Mouse (Mus musculus) spleen, adult 2 months (tissue): Measurements from ENCODE around the gene Mpv17l2. TPM values are rescaled to one million over a fixed set of nuclear protein-coding genes. Genes with fewer than 3 reads are reported as not detected.
A peak's percentile ranks its signal among the peaks of the same experiment; 100 is the strongest.

Experiments
- DNase-seq, 2 experiments: peaks; one replicate each; pipeline versions ENCODE4 v3.0.0 to v3.0.0-alpha.2; 2012 to 2021; ENCODE audit warnings: low spot score in 2 of 2, low read depth in 1 of 2
- H3K27ac ChIP-seq: fragments of 200-500 bp; 2 replicates; pipeline ENCODE4 v1.5.1; 2012; ENCODE audit warnings: low read length, inconsistent platforms; ENCODE audit not compliant: insufficient read depth
- H3K27me3 ChIP-seq: fragments of 200-500 bp; 2 replicates; pipeline ENCODE4 v1.6.1; 2012; ENCODE audit warnings: mild to moderate bottlenecking, moderate library complexity, low read length, inconsistent platforms; ENCODE audit not compliant: control insufficient read depth, insufficient read depth
- H3K36me3 ChIP-seq: fragments of 200-500 bp; 2 replicates; pipeline ENCODE4 v1.6.1; 2012; ENCODE audit warnings: mild to moderate bottlenecking, low read length, inconsistent platforms; ENCODE audit not compliant: control insufficient read depth, insufficient read depth
- H3K4me1 ChIP-seq: fragments of 200-500 bp; 2 replicates; pipeline ENCODE4 v1.6.1; 2011; ENCODE audit warnings: inconsistent platforms; ENCODE audit not compliant: control insufficient read depth, insufficient read depth, insufficient read length
- H3K4me3 ChIP-seq: fragments of 200-500 bp; 2 replicates; pipeline ENCODE4 v1.5.1; 2011; ENCODE audit warnings: mild to moderate bottlenecking, inconsistent platforms; ENCODE audit not compliant: insufficient read depth, insufficient read length; ENCODE audit errors: extremely low read depth
- CTCF ChIP-seq: fragments of 200-500 bp; IDR thresholded peaks from 2 replicates; pipeline ENCODE4 v1.5.1; 2011; ENCODE audit warnings: mild to moderate bottlenecking, inconsistent platforms; ENCODE audit not compliant: insufficient read depth, insufficient read length, insufficient replicate concordance; ENCODE audit errors: extremely low read depth
- POLR2A ChIP-seq: fragments of 200-500 bp; IDR thresholded peaks from 2 replicates; pipeline ENCODE4 v1.6.1; 2011; ENCODE audit warnings: low read depth, low read length, inconsistent platforms
- WGBS: fragments of 180-500 bp; shearing (Covaris S2); methylation state at CpG from one replicate; pipeline ENCODE4 v1.1.7; 2018; 5-methylcytosine and 5-hydroxymethylcytosine counted together
- polyA plus RNA-seq: library from polyadenylated mRNA; depleted of rRNA; stranded (reverse); fragments of >200 nt; gene quantifications from 2 replicates; pipeline ENCODE4 v1.2.3, GENCODE M21; 2012; rRNA removed

Mpv17l2 gene
- polyA plus RNA-seq: 37.3 and 69.8 TPM in 2 replicates

- Histone ChIP-seq H3K27ac (peak within 1 kb of the TSS; percentile 76), H3K4me1 (peaks cover 16% of the 10 kb centered on the region; the same call in 1 of the 2 replicates)
- 1% methylated on average over 55 of the region's 55 CpGs for WGBS
These were observed at the start of gene Mpv17l2 for GRCm38 (mm10) chr8:70760775-70761406. TSS of gene Mpv17l2 (minus strand) at chr8:70760946.

DNA sequence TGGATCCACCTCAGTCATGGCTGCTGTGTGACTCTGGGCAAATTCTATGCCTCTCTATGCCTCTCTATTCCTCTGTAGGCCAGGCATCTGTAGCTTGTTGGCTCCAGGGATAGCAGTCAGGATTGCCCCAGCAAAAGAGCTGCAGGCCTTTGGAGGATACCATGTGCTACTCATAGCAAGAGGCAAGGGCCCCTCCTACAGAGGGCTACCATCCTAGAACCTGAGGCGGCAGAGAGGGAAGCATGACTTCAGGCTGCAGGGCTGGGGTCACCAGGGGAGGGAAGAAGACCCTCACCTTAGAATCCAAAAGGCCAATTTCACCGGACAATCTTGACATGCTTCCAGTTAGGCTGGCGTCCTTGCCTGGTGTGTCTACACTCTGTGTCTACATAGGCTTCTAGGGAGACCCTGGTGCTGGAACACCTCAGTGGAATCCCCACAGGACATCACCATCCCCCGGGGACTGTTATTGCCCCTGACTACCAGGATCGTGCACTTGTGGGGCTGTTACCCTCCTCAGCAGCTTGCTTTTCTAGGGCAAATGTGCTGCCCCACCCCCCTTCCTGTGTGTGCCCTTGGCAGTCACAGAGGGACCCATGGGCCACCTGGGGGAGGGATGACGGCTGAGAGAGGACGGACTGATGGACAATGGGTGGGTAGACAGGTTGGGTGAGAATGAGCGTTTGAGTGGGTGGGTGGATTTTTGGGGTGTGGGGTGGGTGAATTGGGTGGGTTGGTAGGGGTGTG, 48.4 kb upstream of the Mpv17l2 start:
- Histone ChIP-seq H3K4me1 (peaks cover 40% of the 10 kb centered on the region; the same call in 1 of the 2 replicates), H3K36me3 (no peaks in the 10 kb centered on the region), H3K27me3 (no peaks in the 10 kb centered on the region), H3K27ac (no peak overlapping the region), H3K4me3 (no peak overlapping the region)
- TF ChIP-seq CTCF (no peak), POLR2A (no peak)
- DNase-seq: no peak
- WGBS: 55% methylated on average over 8 of the region's 8 CpGs

More at GRCm38 (mm10) chr8:70760775-70761406, at the start of gene Mpv17l2:
- TF ChIP-seq POLR2A: peak; percentile 48; the same call in 1 of the 2 replicates
- TF ChIP-seq CTCF: no peak
- Histone ChIP-seq H3K4me3 (peak within 1 kb of the TSS; percentile 72), H3K27me3 (no peaks in the 10 kb centered on the region), H3K36me3 (peaks cover 17% of the 10 kb centered on the region)
- DNase-seq: peak; percentile 95 to 96

DNA sequence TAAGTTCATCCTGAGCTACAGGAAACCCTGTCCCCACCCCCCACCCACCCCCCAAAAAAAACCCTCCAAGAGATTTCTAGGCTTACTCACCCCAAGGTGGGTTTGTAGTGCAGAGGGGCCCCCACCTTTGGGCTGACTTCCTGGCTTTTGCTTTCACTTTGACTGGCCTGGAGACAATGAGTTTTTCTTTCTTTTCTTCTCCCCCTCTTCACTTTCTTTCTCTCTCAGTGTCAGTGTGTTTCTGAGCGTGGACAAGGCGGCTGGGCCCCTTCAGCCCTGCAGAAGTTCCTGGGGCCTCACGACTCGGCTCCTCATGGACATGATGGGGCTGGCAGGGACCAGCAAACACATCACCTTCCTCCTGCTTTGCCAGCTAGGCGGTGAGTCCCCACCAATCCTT, 47.5 kb upstream of the Mpv17l2 start, which contains the start of gene Il12rb1:
TSS of gene Il12rb1 (plus strand) at position 211 of the 400 bp plus-strand sequence.
- H3K27me3 ChIP-seq: no peaks in the 10 kb centered on the region
- peaks cover 40% of the 10 kb centered on the region; the same call in 1 of the 2 replicates for H3K4me1 ChIP-seq
- peak within 1 kb of the TSS; percentile 37; the same call in 1 of the 2 replicates for H3K4me3 ChIP-seq
- WGBS: 28% methylated on average over 5 of the region's 5 CpGs
- peak within 1 kb of the TSS; percentile 88 for H3K27ac ChIP-seq
- H3K36me3 ChIP-seq: no peaks in the 10 kb centered on the region
- TF ChIP-seq CTCF (no peak), POLR2A (no peak)
- no peak for DNase-seq

- Histone ChIP-seq H3K27ac (peak overlapping the region; percentile 88; the same call in 1 of the 2 replicates), H3K27me3 (no peaks in the 10 kb centered on the region), H3K4me1 (peaks cover 42% of the 10 kb centered on the region; the same call in 1 of the 2 replicates), H3K36me3 (no peaks in the 10 kb centered on the region), H3K4me3 (no peak overlapping the region)
- TF ChIP-seq CTCF (no peak), POLR2A (no peak)
- 69% methylated on average over 1 of the region's 1 CpGs for WGBS
- no peak for DNase-seq
These were observed 46.6 kb upstream of the Mpv17l2 start for GRCm38 (mm10) chr8:70807304-70807703.

DNA sequence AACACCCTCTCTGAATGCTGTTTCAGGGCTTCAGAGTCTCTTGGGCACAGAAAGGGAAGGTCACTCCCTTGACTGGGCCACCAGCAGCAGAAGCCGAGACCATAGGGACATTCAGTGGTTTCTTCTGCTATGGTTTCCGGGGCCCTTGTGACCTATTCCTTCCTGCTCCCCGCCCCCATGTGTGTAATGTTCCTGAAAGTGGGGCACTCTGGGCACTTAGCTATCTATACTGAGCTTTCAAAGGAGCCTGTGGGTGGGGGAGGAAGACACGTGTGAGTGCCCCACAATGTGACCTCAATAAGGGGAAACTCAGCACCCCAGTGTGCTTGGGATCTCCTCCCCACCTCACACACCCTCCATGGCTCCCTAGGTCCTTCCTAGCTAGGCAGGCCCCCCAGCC, 45.8 kb upstream of the Mpv17l2 start:
- WGBS: 4% methylated on average over 4 of the region's 4 CpGs
- H3K36me3 ChIP-seq: no peaks in the 10 kb centered on the region
- no peak overlapping the region for H3K4me3 ChIP-seq
- H3K27me3 ChIP-seq: no peaks in the 10 kb centered on the region
- H3K27ac ChIP-seq: peak overlapping the region; percentile 88
- TF ChIP-seq CTCF (no peak), POLR2A (no peak)
- peaks cover 46% of the 10 kb centered on the region; the same call in 1 of the 2 replicates for H3K4me1 ChIP-seq
- peak; percentile 45 to 83 for DNase-seq

GRCm38 (mm10) chr8:70804481-70805206, 43.9 kb upstream of the Mpv17l2 start, which contains the start of gene Mast3:
TSS of gene Mast3 (minus strand) at chr8:70805054.
- peak; percentile 54 to 89 for DNase-seq
- peaks cover 49% of the 10 kb centered on the region; the same call in 1 of the 2 replicates for H3K4me1 ChIP-seq
- H3K27ac ChIP-seq: peak within 1 kb of the TSS; percentile 88
- no peaks in the 10 kb centered on the region for H3K36me3 ChIP-seq
- TF ChIP-seq CTCF (no peak), POLR2A (peak; percentile 41)
- peak within 1 kb of the TSS; percentile 63 for H3K4me3 ChIP-seq
- WGBS: 1% methylated on average over 45 of the region's 45 CpGs
- no peaks in the 10 kb centered on the region for H3K27me3 ChIP-seq
